Mouse (Mus musculus) thymus, postnatal 10 days (tissue): ENCODE results near the gene Ssh2.
"Not testable (repeated sequence)": the region's sequence is repeated elsewhere in the genome, so short reads cannot be mapped to it uniquely, and the experiment has no call there.

Source experiments
- DNase-seq, 2 experiments: peaks; one replicate each; pipeline ENCODE4 v3.0.0; 2021; ENCODE audit warnings: low spot score in 2 of 2

Ssh2 gene

GRCm38 (mm10) chr11:77348142-77348741, 132.2 kb downstream of the Ssh2 start:
- peak; percentile 81 to 93 for DNase-seq

- DNase-seq, result peak; percentile 7 to 44
Measured at GRCm38 (mm10) chr11:77348985-77349384, 132.9 kb downstream of the Ssh2 start.

DNA sequence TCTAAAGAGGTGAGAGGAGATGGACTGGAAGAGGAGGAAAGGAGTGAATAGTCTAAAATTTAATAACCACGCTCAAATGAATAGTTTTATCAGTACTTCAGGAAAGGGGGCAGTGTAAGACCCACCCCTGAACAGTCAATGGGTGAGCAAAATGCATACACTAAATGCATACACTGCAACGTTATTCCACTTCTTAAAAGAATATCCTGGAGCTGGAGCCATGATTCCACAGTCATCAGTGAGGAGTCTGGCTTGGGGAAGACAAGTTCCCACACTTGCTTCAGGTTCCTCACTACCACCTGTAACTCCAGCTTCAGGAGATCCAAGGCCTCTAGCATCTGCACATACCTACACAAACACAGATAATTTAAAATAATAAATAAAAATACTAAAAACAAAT, 133.6 kb downstream of the Ssh2 start:
- DNase-seq, result no peak

DNA sequence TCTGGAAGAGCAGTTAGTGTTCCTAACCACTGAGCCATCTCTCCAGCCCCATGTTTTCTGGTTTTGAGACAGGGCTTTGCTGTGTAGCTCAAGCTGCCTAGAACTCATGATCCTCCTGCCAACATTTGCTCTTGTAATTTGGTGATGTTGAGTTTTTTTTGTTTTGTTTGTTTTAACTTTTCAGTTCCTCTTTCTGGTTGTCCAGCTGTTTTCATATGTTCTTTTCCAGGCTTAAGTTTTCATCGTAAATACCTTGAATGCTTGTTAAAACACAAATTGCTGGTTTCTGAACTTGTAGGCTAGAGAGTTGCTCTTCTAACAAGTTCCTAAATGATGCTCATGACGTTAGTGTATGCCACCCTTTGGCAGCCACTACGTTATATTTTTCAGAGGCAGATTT, 139.0 kb downstream of the Ssh2 start:
- DNase-seq, result no peak

DNA sequence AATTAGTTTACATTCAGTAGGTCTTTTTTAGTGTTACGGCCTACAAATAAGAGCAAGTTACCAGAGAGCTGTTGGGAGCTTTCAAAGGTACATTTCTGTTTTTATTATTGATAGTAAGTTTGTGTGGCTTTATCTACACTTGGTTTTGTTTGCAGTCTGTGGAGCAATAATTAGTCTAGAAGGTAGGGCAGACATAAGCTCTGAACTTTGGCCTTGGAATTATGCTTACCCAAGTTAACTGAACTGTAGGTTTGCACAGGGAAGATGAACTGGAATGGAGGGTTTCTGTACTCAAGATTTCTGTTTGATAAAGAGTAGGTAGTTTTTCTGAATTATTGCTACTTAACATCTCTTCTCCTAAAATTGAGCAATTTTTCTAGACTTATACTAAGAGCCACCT, 141.8 kb downstream of the Ssh2 start:
- no peak for DNase-seq

DNA sequence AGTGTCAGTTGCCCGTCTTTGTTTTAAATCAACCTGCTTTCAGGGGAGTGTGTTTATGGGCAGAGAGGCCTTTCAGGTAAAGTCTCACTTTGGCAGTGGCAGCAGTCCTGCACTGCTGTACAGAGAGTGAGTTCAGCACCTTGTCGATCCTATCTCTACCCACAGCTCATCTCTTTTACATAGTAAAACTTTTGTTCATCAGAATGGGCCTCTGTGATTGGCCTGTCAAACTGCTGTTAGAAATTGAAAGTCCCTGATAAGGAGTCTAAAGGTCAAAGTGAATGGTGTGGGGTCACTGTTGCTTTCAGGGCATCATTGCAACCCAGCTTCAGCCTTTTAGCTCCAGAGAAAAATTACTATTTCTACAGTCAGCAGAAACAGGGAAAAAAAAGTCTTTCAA, 147.4 kb downstream of the Ssh2 start:
- no peak for DNase-seq

DNA sequence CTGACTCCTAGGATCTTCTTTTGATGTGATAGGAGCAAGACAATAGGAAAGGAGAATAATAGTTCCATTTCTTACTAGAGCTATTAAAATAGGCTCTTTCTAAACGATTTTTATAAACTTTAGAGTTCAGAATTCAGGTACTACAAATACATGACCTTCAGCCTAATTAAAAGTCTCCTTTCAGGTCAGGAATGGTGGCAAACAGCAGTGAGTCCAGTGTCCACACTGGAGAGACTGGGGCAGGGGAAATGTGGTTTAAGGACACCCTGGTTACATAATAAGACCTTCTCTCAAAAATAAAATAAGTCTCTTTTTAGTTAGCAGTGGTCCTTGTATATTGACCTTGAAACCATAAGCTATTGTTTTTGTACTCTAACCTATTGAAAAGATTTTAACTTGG, 148.3 kb downstream of the Ssh2 start:
- DNase-seq, result no peak

DNA sequence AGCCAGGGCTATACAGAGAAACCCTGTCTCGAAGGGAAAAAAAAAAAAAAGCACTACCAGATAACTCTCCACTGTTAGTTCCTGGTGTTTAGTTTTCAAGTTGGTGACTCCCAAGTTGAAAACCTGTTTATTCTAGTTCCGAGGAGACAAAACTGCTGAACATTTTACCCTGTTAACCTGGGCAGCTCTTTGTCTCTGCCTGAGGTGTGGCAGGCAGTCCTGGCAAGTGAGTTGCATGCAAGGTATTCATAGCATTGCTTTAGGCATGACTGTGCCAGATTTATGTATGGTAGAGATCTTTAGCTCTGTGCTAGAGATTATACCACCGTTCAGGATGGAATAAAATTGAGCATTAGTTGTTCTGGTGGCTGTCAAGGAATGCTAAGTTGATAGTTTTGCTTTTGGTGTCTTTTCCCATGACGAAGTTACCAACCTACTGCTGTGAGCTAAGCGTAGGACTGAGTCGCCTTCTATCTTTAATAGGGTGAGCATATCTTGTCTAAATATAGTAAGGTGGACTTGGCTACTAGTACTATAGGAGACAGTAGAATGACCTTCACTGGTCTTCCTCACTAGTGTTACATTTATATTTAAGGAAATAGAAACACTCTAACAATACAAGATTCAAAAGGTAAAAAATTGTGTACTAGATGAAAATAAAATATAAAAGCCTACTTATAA, 149.8 kb downstream of the Ssh2 start:
- DNase-seq, result no peak

GRCm38 (mm10) chr11:77367541-77368270, 151.6 kb downstream of the Ssh2 start:
- DNase-seq, result no peak

DNA sequence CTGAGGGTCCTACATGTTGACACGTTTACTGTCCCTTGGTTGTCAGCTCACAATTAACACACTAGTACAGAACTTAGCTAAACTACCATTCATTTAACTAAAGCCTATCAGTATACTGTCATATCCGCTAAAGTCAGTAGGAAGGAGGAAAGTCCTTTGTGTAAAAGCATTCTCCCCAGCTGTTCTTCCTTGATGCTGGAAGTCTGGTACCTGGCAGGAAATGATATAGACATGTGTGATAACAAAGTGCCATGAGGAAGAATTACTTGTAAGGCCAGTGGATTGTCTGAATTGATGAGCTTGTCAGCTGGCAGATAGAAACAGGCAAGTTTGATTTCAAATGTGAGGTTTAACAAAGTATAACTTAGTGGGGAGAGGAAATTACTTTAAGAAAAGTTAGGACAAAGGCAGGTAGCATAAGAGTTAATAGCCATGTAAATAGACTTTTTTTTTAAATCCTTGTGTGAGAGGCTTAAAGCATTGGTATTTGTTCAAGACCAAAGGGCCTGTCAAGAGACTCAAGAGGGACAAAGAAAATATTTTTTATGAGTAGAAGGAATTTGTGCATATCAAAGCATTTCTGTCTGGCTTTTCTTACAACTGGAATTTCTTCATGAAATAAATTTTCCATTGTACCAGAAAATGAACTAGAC, 153.2 kb downstream of the Ssh2 start:
- DNase-seq, result no peak

- no peak for DNase-seq
Measured at GRCm38 (mm10) chr11:77369841-77370191, 153.7 kb downstream of the Ssh2 start.

- peak in 1 of 2 experiments; percentile 33 for DNase-seq
Measured at GRCm38 (mm10) chr11:77371088-77371487, 155.0 kb downstream of the Ssh2 start.

DNA sequence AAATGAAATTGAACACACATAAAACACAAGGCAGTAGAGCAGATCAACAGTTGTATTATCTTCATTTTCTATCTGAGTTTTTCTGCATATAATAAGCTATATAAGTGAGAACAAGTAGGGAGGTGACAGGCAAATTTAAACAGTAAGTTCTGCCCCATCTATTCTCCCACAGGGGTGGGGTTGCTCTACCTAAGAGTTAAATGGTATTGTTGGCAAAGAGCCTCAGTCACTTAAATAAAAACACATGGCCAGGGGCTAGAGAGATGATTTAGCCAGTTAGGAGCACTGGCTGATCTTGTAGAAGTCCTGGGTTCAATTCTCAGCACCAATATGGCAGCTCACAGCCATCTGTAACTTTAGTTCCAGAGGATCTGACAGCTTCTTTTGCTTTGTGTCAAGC, 155.6 kb downstream of the Ssh2 start:
- DNase-seq, result no peak

DNA sequence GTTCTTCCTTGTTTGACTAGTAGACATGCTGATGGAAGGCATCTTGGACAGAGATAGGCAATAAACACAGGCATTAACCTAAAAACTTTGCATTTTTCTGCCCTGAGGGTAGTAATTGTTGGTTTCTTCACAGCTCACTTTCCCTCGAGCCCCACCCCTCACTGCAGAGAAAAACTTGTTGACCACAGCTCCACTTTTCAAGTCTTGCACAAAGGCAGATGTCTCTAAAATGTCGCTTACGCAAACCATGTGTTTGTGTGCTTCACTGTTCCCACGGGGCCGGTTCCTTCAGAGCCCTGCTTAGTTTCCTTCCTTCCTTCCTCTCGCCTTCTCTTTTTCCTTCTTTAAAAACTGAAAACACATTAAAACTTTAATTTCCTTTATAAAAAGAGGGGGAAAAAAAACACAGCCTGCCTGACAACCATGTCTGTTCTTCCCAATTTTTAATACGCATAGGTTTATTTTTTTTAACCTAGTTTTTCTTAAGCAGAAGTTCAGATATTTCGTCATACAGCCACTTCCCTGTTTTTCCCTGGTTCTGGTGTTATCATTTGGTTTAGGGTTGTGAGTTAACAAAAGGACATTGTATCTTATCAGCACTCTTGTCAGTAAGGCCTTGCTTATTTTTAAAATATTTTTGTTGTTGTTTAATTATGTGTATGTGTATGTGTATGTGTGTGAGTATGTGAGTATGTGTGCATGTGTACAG, 156.3 kb downstream of the Ssh2 start:
- peak; percentile 17 to 33 for DNase-seq

- DNase-seq, result no peak
Measured at GRCm38 (mm10) chr11:77378622-77379021, 162.5 kb downstream of the Ssh2 start.

DNA sequence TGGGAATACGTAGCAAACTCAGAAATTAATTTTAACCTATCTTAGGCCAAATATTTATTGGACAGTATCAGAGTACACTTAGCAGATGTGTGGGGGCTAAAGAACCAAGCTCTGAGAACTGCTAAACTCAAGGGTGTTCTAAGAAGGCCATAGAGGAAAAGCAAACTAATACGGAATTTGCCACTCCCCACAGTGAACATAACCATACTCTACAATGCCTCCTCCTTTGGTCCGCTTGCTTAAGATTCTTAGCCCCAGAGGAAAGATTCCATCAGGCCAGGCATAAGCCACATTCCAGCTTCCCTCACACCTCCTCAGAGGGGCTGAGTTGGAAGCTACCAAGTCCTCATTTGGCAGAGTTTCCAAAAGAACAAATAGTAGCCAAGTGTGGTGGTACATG, 165.1 kb downstream of the Ssh2 start:
- DNase-seq, result no peak

DNA sequence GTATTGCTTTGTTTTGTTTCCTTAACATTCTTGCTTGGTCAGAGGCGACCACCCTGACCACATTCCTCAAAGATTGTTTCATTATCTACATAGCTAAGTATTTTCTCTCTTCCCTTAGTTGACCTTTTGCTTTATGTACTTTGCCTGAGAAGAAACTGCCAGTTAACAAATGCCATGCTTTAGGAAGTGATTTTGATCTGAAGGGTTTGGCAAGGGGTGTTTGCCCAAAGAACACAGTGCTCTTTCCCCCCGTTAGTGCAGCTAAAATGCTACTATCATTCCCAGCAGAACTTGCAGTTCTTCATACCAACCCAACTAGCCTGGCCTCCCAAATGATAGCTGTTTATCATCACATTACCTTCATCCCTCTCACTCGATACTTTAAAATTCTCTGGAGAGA, 168.1 kb downstream of the Ssh2 start:
- DNase-seq, result no peak

DNA sequence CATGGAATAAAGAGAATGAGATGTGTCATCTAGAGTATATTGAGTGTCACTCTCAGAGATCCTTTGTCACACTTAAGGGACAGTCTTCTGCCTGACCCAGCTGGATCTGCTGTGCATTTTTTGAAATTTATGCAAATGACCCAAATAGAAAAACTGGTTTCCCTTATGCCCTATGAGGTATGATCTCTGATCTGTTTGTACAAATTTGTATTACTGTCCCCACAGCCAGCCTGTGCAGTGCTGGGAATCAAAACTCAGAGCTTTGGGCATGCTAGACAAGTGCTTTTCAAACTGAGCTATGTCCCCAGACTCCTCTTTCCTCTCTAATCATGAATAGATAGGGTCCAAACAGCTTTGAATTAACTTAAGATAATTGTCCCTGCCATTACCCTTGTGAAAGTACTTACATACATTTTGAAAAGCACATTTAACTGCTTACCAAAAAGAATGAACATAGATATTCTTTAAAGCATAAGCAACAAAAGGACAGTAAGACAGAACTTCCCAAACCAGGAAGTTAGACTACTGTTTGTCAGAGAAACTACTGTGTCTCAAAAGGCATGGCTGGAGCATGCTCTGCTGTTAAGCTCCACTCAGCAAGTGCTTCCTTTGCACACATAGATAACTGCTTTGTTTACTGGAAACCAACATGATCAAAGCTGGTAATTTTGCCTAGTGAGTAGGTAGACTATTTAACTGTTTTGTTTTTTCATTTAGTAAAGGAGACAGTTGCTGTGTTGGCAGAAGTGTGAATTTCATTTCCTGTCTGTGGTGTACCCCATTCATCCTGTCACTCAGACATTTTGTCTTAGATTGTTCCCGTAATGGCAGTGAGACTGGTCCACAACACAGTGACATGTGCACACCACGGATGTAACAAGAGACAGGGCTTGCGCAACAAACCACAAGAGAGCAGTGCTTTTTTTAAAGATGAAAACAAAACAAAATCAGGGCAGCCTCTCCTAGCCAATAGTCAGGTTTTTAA, 169.9 kb downstream of the Ssh2 start:
- DNase-seq, result peak; percentile 41 to 48

- DNase-seq, result not testable (repeated sequence)
Measured at GRCm38 (mm10) chr11:77388197-77388596, 172.1 kb downstream of the Ssh2 start.

GRCm38 (mm10) chr11:77395539-77395938, 179.5 kb downstream of the Ssh2 start:
- no peak for DNase-seq

- DNase-seq, result no peak
Measured at GRCm38 (mm10) chr11:77402508-77402907, 186.4 kb downstream of the Ssh2 start.
